Mouse (Mus musculus): Measurements from ENCODE around the gene Auts2. TPM values are rescaled to one million over a fixed set of nuclear protein-coding genes. Genes with fewer than 3 reads are reported as not detected.

Gene Auts2
- polyA plus RNA-seq, 1 experiment: not detected

- no peak for TF ChIP-seq GATA1 (IDR thresholded peaks at IDR 0.05; ENCODE audit: low read length)
These were observed 620.4 kb downstream of the Auts2 start for GRCm38 (mm10) chr5:131922759-131923158.

- no peak for TF ChIP-seq GATA1 (IDR thresholded peaks at IDR 0.05; ENCODE audit: low read length)
These were observed 621.0 kb downstream of the Auts2 start for GRCm38 (mm10) chr5:131922118-131922517.

- no peak for TF ChIP-seq GATA1 (IDR thresholded peaks at IDR 0.05; ENCODE audit: low read length)
These were observed 623.0 kb downstream of the Auts2 start for GRCm38 (mm10) chr5:131919983-131920777.

- no peak for TF ChIP-seq GATA1 (IDR thresholded peaks at IDR 0.05; ENCODE audit: low read length)
These were observed 626.2 kb downstream of the Auts2 start for GRCm38 (mm10) chr5:131916791-131917403.

- TF ChIP-seq GATA1 (IDR thresholded peaks at IDR 0.05; ENCODE audit: low read length): no peak
These were observed 629.6 kb downstream of the Auts2 start for GRCm38 (mm10) chr5:131913562-131913961.

- no peak for TF ChIP-seq GATA1 (IDR thresholded peaks at IDR 0.05; ENCODE audit: low read length)
These were observed 630.2 kb downstream of the Auts2 start for GRCm38 (mm10) chr5:131912983-131913382.

GRCm38 (mm10) chr5:131906313-131906712 is 636.8 kb downstream of the Auts2 start:
- no peak for TF ChIP-seq GATA1 (IDR thresholded peaks at IDR 0.05; ENCODE audit: low read length)

GRCm38 (mm10) chr5:131904478-131904877 is 638.7 kb downstream of the Auts2 start:
- no peak for TF ChIP-seq GATA1 (IDR thresholded peaks at IDR 0.05; ENCODE audit: low read length)

GRCm38 (mm10) chr5:131898048-131898638 is 645.0 kb downstream of the Auts2 start:
- no peak for TF ChIP-seq GATA1 (IDR thresholded peaks at IDR 0.05; ENCODE audit: low read length)

GRCm38 (mm10) chr5:131886636-131887035 is 656.5 kb downstream of the Auts2 start:
- no peak for TF ChIP-seq GATA1 (IDR thresholded peaks at IDR 0.05; ENCODE audit: low read length)

GRCm38 (mm10) chr5:131876569-131876968 is 666.6 kb downstream of the Auts2 start:
- TF ChIP-seq GATA1 (IDR thresholded peaks at IDR 0.05; ENCODE audit: low read length): no peak

- TF ChIP-seq GATA1 (IDR thresholded peaks at IDR 0.05; ENCODE audit: low read length): no peak
These were observed 667.2 kb downstream of the Auts2 start for GRCm38 (mm10) chr5:131875976-131876375.

GRCm38 (mm10) chr5:131873116-131873515 is 670.0 kb downstream of the Auts2 start:
- no peak for TF ChIP-seq GATA1 (IDR thresholded peaks at IDR 0.05; ENCODE audit: low read length)

GRCm38 (mm10) chr5:131869711-131870499 is 673.2 kb downstream of the Auts2 start:
- no peak for TF ChIP-seq GATA1 (IDR thresholded peaks at IDR 0.05; ENCODE audit: low read length)

- TF ChIP-seq GATA1 (IDR thresholded peaks at IDR 0.05; ENCODE audit: low read length): no peak
These were observed 677.9 kb downstream of the Auts2 start for GRCm38 (mm10) chr5:131865200-131865599.

- TF ChIP-seq GATA1 (IDR thresholded peaks at IDR 0.05; ENCODE audit: low read length): no peak
These were observed 685.2 kb downstream of the Auts2 start for GRCm38 (mm10) chr5:131857976-131858375.
